Mouse (Mus musculus) neural tube, embryonic 12.5 days (tissue): Measurements from ENCODE around the gene 6030408B16Rik. TPM values are rescaled to one million over a fixed set of nuclear protein-coding genes. Genes with fewer than 3 reads are reported as not detected.
A peak's percentile ranks its signal among the peaks of the same experiment; 100 is the strongest.

Experiments used
- ATAC-seq: fragments of 200-750 bp; cut with Nextera tagmentation; 2 replicates; pipeline ENCODE4 v1.8.0; 2017; ENCODE audit warnings: low read depth, mild to moderate bottlenecking, moderate TSS enrichment, moderate library complexity; ENCODE audit not compliant: low FRiP score
- H3K27ac ChIP-seq: fragments of 300-500 bp; sonication (generic); 2 replicates; pipeline ENCODE4 v1.5.1; 2016
- H3K27me3 ChIP-seq: fragments of 300-500 bp; sonication (generic); replicated peaks from 2 replicates; pipeline ENCODE4 v1.6.1; 2016; ENCODE audit warnings: mild to moderate bottlenecking
- H3K36me3 ChIP-seq: fragments of 300-500 bp; sonication (generic); 2 replicates; pipeline ENCODE4 v1.6.1; 2016; ENCODE audit warnings: mild to moderate bottlenecking
- H3K4me1 ChIP-seq: fragments of 300-500 bp; sonication (generic); 2 replicates; pipeline ENCODE4 v1.6.1; 2016
- H3K4me2 ChIP-seq: fragments of 300-500 bp; sonication (generic); replicated peaks from 2 replicates; pipeline ENCODE4 v1.6.1; 2016; ENCODE audit warnings: mild to moderate bottlenecking
- H3K4me3 ChIP-seq: fragments of 300-500 bp; sonication (generic); 2 replicates; pipeline ENCODE4 v1.5.1; 2016
- H3K9ac ChIP-seq: fragments of 300-500 bp; sonication (generic); 2 replicates; pipeline ENCODE4 v1.6.1; 2016; ENCODE audit warnings: mild to moderate bottlenecking
- H3K9me3 ChIP-seq: fragments of 300-500 bp; sonication (generic); 2 replicates; pipeline ENCODE4 v1.6.1; 2016; ENCODE audit warnings: mild to moderate bottlenecking
- WGBS: fragments of 180-500 bp; shearing (Covaris S2); methylation state at CpG from one replicate; pipeline ENCODE4 v1.1.7; 2016; 5-methylcytosine and 5-hydroxymethylcytosine counted together
- polyA plus RNA-seq: library from polyadenylated mRNA; unstranded; fragments of >200 nt; fragmentation: Nextera tagmentation; extraction: Ambion mirVana; gene quantifications from 2 replicates; pipeline ENCODE4 v1.2.1, GENCODE M21; 2016

6030408B16Rik gene
- polyA plus RNA-seq, 1 experiment from 2014 or later = 0.13 TPM

DNA sequence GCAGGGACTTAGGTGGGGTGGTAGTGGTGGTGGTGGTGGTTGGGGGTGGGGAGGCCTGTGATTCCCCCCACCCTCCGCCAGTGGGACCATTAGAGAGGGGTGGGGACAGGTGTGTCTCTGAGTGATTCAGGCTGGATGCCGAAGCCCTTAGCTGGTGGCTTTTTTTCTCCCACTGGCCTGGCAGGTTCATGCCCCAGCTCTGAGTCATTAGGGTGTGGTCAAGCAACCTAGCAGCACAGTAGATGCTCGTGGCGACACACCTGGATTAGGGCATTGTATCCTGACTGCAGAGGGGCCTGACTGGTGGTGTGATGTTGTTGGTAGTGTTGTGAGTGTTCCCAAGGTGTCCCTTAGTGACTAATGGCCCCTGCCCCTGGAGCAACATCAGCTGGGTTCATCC lies 38.1 kb downstream of the 6030408B16Rik start:
- Histone ChIP-seq H3K4me2 (no peak overlapping the region), H3K4me3 (no peak overlapping the region), H3K27me3 (no peaks in the 10 kb centered on the region), H3K9me3 (no peaks in the 10 kb centered on the region), H3K4me1 (peaks cover 10% of the 10 kb centered on the region), H3K36me3 (no peaks in the 10 kb centered on the region), H3K27ac (no peak overlapping the region), H3K9ac (no peak overlapping the region)
- 80% methylated on average over 4 of the region's 4 CpGs for WGBS
- no peak for ATAC-seq

DNA sequence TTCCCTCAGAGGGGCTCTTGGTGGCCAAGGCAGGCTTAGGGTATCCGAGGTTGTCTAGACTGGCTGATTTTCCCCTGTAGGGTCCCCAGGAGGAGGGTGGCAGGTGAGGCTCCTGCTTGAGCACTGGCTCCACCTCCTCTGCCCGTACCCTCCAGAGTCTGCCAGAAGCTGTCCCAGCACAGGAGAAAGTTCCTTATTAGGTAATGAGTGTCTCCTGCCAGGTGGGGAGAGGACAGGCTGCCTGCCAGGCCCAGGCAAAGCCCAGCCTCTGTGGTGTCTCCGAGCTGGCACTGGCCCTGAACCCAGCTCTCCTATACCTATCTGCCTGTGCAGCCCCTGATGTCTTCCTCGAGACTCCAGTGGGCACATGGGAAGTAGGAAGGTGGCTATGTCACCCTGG lies 39.4 kb downstream of the 6030408B16Rik start:
- WGBS = 70% methylated on average over 4 of the region's 4 CpGs
- Histone ChIP-seq H3K9ac (no peak overlapping the region), H3K4me2 (no peak overlapping the region), H3K4me3 (no peak overlapping the region), H3K9me3 (no peaks in the 10 kb centered on the region), H3K36me3 (no peaks in the 10 kb centered on the region), H3K27ac (no peak overlapping the region), H3K4me1 (peaks cover 9% of the 10 kb centered on the region), H3K27me3 (peaks cover 3% of the 10 kb centered on the region; the same call in 1 of the 2 replicates)
- ATAC-seq = no peak

DNA sequence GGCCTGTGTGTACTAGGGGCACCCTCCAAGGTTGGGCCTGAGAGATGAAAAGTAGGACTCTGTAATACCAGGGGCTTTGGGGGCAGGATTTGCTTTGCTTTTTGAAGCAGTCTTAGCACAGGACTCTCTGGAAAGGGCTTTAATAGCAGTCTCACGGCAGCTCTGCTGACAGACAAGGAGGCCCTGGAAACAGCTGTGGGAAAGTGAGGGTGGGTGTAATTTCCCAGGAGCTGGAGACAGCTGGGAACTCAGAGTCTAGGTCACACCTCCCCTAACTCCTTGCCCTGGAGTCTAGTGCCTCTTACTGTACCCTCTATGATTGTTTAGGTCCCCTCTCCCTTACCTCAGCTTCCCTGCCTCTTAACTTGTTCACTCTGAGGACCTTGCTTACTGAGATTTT lies 40.2 kb downstream of the 6030408B16Rik start:
- no peak overlapping the region for H3K4me3 ChIP-seq
- no peak overlapping the region for H3K4me2 ChIP-seq
- WGBS = 19% methylated on average over 1 of the region's 1 CpGs
- H3K27me3 ChIP-seq = peaks cover 3% of the 10 kb centered on the region; the same call in 1 of the 2 replicates
- H3K4me1 ChIP-seq = peaks cover 7% of the 10 kb centered on the region; the same call in 1 of the 2 replicates
- no peaks in the 10 kb centered on the region for H3K9me3 ChIP-seq
- H3K9ac ChIP-seq = no peak overlapping the region
- ATAC-seq = no peak
- no peaks in the 10 kb centered on the region for H3K36me3 ChIP-seq
- no peak overlapping the region for H3K27ac ChIP-seq

DNA sequence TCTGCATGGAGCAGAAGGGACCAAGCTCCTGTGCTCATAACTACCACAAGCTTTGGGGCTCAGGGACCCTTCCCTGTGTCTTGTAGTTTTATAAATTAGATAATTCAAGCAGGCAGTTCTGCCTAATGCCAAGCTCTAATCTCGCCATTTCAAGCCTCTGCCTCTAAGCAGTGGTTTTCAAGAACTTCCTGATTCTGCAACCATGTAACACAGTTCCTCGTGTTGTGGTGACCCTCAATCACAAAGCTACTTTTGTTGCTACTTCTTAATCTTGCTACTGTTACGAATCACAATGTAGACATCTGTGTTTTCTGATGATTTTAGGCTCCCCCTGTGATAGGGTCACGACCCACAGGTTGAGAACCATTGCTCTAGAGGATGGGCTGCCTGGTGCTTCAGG lies 40.6 kb downstream of the 6030408B16Rik start:
- Histone ChIP-seq H3K4me1 (peaks cover 7% of the 10 kb centered on the region; the same call in 1 of the 2 replicates), H3K4me3 (no peak overlapping the region), H3K9ac (no peak overlapping the region), H3K27me3 (peaks cover 3% of the 10 kb centered on the region; the same call in 1 of the 2 replicates), H3K27ac (no peak overlapping the region), H3K4me2 (no peak overlapping the region), H3K9me3 (no peaks in the 10 kb centered on the region), H3K36me3 (no peaks in the 10 kb centered on the region)
- WGBS = 64% methylated on average over 4 of the region's 4 CpGs
- no peak for ATAC-seq

DNA sequence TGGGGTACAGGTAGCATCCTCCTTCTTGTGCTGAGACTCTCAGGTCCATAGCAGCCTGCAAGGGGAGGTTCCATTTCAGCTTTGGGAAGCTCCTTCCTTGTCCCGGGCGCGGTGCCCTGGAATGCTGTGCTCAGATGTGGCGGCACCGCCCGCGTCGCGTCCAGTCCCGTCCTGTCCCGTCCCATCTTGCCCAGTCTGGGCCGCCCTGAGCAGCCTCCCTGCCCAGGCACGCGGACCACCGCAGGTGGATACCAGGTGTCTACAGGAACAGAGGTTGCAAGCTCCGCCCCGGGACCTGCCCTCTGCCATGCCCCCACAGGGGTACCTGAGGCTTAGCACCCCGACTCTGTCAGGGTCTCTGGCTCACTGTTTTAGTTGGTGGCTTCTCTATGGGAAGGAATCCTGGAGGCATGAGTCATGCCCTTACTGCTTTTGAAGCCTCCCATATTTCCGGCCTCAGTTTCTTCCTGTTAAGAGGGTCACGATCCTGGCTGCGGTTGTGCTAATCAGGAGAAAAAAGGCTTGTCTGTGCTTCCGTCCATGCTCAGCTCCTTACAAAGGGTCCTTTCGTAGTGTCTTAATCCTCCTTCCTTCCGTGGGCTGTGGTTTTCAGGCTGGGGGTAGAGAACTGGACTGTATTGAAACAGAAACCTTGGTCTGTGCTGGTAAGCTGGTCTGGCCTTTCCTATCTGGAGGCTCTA lies 43.6 kb downstream of the 6030408B16Rik start:
- Histone ChIP-seq H3K9ac (no peak overlapping the region), H3K27me3 (peaks cover 3% of the 10 kb centered on the region; the same call in 1 of the 2 replicates), H3K9me3 (no peaks in the 10 kb centered on the region), H3K4me2 (no peak overlapping the region), H3K36me3 (no peaks in the 10 kb centered on the region), H3K4me3 (no peak overlapping the region), H3K27ac (no peak overlapping the region), H3K4me1 (no peaks in the 10 kb centered on the region)
- 52% methylated on average over 24 of the region's 24 CpGs for WGBS
- no peak for ATAC-seq

DNA sequence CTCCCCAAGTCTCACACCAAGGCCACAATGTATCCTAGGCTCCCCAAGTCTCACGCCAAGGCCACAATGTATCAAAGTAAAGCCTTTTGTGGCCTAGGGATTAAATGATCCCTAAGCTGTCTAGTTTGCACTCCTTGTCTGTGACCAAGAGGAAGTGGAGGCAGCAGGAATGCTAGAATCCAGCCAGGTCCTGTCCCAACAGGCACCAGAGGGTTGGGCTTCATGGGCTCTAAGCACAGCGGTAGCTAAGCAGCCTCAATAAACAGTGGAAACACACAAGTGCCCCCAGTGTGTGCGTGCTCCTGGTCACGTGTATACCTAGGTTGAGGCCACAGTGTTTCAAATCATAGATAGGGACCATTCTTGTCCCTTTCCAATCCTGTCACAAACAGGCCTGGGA lies 45.3 kb downstream of the 6030408B16Rik start:
- Histone ChIP-seq H3K36me3 (no peaks in the 10 kb centered on the region), H3K4me1 (no peaks in the 10 kb centered on the region), H3K9me3 (no peaks in the 10 kb centered on the region), H3K4me2 (no peak overlapping the region), H3K4me3 (no peak overlapping the region), H3K27ac (no peak overlapping the region), H3K9ac (no peak overlapping the region), H3K27me3 (peaks cover 3% of the 10 kb centered on the region; the same call in 1 of the 2 replicates)
- 75% methylated on average over 4 of the region's 4 CpGs for WGBS
- ATAC-seq = no peak

DNA sequence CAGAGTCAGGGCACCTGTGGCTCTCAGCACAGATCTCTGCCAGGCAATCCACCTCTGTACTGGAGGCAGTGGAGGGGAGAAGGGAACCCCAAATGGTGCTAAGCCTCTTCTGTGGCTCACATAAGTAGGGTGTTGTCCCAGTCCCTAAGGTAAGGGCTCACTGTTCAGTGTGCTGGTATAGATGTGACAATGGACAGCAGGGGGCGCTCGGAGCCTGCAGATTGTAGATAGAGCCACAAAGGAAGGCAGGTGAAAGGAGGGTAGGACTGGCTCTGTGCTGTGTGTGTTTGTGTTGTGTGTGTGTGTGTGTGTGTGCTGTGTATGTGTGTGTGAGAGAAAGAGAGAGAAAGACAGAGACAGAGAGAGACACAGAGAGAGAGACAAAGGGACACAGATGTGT lies 46.5 kb downstream of the 6030408B16Rik start:
- no peaks in the 10 kb centered on the region for H3K9me3 ChIP-seq
- H3K36me3 ChIP-seq = no peaks in the 10 kb centered on the region
- H3K4me1 ChIP-seq = no peaks in the 10 kb centered on the region
- no peak overlapping the region for H3K27ac ChIP-seq
- ATAC-seq = peak; percentile 75; the same call in 1 of the 2 replicates
- H3K27me3 ChIP-seq = peaks cover 3% of the 10 kb centered on the region; the same call in 1 of the 2 replicates
- H3K9ac ChIP-seq = no peak overlapping the region
- 0% methylated on average over 2 of the region's 2 CpGs for WGBS
- H3K4me3 ChIP-seq = no peak overlapping the region
- no peak overlapping the region for H3K4me2 ChIP-seq

DNA sequence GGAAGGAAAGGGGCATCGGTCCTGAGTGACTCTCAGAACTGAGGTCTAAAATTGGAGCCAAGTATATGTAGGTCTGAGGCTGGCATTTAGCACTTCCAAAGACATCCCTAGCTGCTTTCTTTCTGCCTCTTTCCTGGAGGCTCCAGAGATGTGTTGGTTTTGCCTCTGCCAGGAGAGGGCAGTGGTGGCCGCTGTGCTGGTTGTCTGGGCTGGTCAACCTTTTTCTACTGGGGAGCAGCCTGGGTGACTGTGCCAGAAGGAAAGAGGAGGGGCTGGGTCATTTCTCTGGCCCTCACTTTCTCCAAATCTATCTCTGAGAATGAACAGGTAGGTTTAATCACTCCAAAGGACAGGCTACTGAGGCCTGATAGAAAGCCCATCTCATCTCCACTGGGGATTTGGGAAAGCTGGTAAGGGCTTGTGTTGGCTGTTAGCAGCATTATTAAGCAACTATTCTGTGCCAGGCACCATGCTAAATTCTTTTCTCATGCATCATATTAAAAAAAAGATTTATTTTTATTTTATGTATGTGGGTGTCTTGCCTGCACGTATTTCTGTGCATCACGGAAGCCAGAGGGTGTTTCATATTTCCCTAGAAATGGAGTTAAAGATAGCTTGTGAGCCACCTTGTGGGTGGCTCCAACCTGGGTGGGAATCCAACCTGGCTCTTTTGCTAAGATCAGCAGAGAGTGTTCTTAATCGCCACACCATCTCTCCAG lies 48.9 kb downstream of the 6030408B16Rik start:
- 73% methylated on average over 5 of the region's 5 CpGs for WGBS
- no peak for ATAC-seq
- Histone ChIP-seq H3K4me3 (no peak overlapping the region), H3K36me3 (no peaks in the 10 kb centered on the region), H3K9ac (no peak overlapping the region), H3K4me2 (no peak overlapping the region), H3K27ac (no peak overlapping the region), H3K4me1 (no peaks in the 10 kb centered on the region), H3K9me3 (no peaks in the 10 kb centered on the region), H3K27me3 (no peaks in the 10 kb centered on the region; the same call in 1 of the 2 replicates)

Other genes starting within 250 kb of the 6030408B16Rik start
- not detected in 2 replicates for gene Gm47841, start 245.8 kb upstream of the 6030408B16Rik start, polyA plus RNA-seq
- 0.55 and 0.84 TPM in 2 replicates for gene Fignl2, start 214.6 kb upstream of the 6030408B16Rik start, polyA plus RNA-seq
- not detected in 2 replicates for gene Ankrd33, start 177.5 kb upstream of the 6030408B16Rik start, polyA plus RNA-seq
- 8.3 and 10.2 TPM in 2 replicates for gene Acvrl1, start 164.7 kb upstream of the 6030408B16Rik start, polyA plus RNA-seq
- 15.9 and 17.6 TPM in 2 replicates for gene Acvr1b, start 119.1 kb upstream of the 6030408B16Rik start, polyA plus RNA-seq
- 9.2 and 13.8 TPM in 2 replicates for gene Grasp, start 69.0 kb upstream of the 6030408B16Rik start, polyA plus RNA-seq
- 6.8 and 7.5 TPM in 2 replicates for gene Nr4a1, start 38.9 kb upstream of the 6030408B16Rik start, polyA plus RNA-seq
- gene Atg101, start 8.9 kb upstream of the 6030408B16Rik start, polyA plus RNA-seq = 74.0 and 80.4 TPM in 2 replicates
- 0.08 TPM in 1 of 2 replicates, not detected in the other for gene Krt80, start 77.0 kb downstream of the 6030408B16Rik start, polyA plus RNA-seq
- gene Krt7, start 117.8 kb downstream of the 6030408B16Rik start, polyA plus RNA-seq = 4.8 and 6.4 TPM in 2 replicates
- 0.19 and 0.32 TPM in 2 replicates for gene Krt87, start 145.6 kb downstream of the 6030408B16Rik start, polyA plus RNA-seq
- gene Krt88, start 154.5 kb downstream of the 6030408B16Rik start, polyA plus RNA-seq = not detected in 2 replicates
- not detected in 2 replicates for gene Krt81, start 170.5 kb downstream of the 6030408B16Rik start, polyA plus RNA-seq
- not detected in 2 replicates for gene Krt86, start 180.3 kb downstream of the 6030408B16Rik start, polyA plus RNA-seq
- gene Krt83, start 198.3 kb downstream of the 6030408B16Rik start, polyA plus RNA-seq = not detected in 2 replicates
- gene Gm49425, start 224.0 kb downstream of the 6030408B16Rik start, polyA plus RNA-seq = not detected in 2 replicates
- gene Krt84, start 239.6 kb downstream of the 6030408B16Rik start, polyA plus RNA-seq = not detected in 2 replicates